Mouse (Mus musculus) heart, postnatal 36 days (tissue): ENCODE results near the gene AU022252. TPM values are rescaled to one million over a fixed set of nuclear protein-coding genes. Genes with fewer than 3 reads are reported as not detected.

Source experiments
- DNase-seq, 2 experiments: peaks; one replicate each; pipeline ENCODE4 v3.0.0; 2021 to 2022
- intact Hi-C: fragments of 180-260 bp; cut with DNase I; formaldehyde crosslinking; loops from one replicate; pipeline ENCODE4 v1.15.1; 2025
- total RNA-seq, 2 experiments: library from RNA; stranded (reverse); gene quantifications; 2 replicates each; pipeline ENCODE4 v1.2.3; 2021

AU022252 gene
- total RNA-seq, 2 experiments from 2014 or later = 22.2 to 24.5 TPM

GRCm38 (mm10) chr4:119192757-119193156 is 39.8 kb downstream of the AU022252 start:
- intact Hi-C loops = no loop called here
- DNase-seq = no peak

GRCm38 (mm10) chr4:119191273-119191672 is 41.2 kb downstream of the AU022252 start:
- DNase-seq = no peak

GRCm38 (mm10) chr4:119190618-119191017 is 41.9 kb downstream of the AU022252 start:
- no peak for DNase-seq
- intact Hi-C loops = no loop called here

More at GRCm38 (mm10) chr4:119191273-119191672, 41.2 kb downstream of the AU022252 start:
- intact Hi-C loops = no loop called here

DNA sequence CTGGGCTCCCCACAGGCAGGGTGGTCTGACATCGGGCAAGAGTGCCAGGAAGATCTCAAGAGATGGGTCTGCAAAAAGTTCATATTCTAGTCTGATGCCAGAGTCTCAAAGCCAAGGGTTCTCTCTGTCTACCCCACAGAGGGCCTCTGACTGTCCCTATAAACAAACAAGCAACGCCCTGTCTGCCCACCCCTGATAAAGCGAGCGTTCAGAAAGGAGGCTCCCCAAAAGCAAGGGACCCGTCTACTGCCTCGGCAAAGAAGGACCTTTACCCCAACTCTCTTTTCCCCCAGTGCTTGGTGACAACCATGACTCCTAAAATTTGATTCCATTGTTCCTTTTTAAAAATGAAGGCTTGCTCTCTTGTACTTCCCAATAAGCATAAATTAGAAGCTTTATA is 42.6 kb downstream of the AU022252 start, which contains the start of gene Ermap:
TSS of gene Ermap (minus strand) at position 148 of the 400 bp plus-strand sequence.
- DNase-seq = no peak
- intact Hi-C loops = no loop called here

DNA sequence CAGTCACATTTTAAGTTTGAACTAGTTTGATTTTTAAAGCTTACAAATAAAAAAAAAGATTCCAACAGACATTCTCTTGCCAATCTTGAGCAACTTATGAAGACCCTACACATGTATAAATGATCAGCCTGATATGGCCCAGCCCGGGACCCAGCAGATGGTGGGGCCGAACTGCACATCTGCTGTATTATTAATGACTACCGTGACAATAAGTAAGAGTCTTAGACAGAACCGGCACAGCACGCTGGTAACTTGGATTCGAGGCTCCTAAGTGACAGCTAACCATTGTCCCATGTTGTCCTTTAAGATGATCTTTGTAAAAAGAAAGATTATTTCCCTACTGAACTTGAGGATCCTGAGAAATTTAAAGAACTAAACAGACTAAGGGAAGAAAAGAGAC is 43.1 kb downstream of the AU022252 start:
- intact Hi-C loops = no loop called here
- DNase-seq = no peak

DNA sequence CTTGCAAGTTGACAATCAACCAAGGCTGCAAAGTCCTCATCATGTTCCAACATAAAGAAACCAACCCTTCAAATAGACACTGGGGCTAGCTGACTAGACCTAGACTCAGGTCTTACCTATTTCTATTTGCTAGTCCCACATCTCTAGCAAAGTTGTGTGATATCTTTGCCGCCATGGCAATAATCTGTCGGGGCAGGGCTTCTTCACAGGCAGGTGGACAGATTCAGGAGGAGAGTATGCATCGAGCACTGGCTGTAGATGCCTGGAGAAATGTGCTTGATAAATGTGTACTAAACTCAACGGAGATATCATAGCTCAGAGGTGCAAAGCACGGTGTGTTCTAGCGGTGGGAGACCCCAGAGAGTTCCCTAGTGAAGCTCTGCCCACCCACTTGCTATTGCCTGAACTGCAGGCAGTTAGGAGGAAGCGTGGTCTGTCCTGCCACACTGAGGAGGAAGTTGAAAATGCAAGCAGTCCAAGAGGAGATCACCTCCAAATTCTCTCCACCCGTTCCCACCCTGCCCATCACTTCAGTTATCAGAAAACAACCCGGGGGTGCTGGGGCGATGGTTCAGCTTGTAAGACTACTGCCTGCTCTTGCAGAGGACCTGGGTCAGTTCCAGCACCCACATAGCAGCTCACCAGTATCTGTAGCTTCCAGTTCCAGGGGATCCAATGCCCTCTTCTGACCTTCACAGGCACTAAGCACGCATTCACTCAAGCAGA is 44.3 kb downstream of the AU022252 start:
- DNase-seq = no peak
- intact Hi-C loops = no loop called here

GRCm38 (mm10) chr4:119185771-119186170 is 46.7 kb downstream of the AU022252 start:
- DNase-seq = no peak
- intact Hi-C loops = no loop called here

DNA sequence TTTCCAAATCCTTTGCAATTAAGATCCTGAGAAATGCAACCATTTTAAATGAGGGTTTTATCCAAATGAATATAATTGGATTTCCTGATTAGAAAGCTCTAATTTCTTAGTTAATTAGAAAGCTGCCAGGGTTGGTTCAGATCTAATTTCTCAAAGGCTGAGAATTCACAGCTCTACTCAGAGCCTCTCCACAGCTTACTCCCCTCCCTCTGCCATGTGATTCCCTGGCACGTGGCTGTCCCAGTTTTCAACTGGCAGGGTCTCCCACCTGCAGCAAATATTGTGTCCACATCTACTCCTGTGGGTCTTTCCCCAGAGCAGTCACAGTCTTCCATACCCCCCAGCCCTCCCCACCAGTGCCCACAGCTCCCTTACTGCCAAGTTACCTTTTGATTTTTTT is 49.0 kb downstream of the AU022252 start:
- no peak for DNase-seq
- intact Hi-C loops = no loop called here

DNA sequence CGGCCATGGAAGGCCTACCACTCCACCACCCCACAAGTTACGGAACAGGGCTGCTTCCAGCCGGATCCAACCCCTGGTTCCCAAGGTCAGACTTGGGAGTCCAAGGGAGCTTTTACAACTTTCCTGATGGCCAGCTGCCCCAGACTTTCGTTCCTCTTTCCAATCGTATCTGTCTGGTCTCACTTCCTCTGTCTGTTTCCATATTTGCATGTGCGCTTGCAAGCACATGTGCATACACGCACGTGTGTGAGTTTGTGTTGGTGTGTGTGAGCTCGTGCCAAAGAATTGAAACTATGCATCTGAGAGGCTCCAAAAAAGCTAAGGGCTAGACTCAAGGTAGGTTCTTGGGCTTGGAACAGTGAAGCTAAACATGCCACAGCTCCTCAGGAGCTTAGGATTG is 51.1 kb downstream of the AU022252 start:
- DNase-seq = no peak
- intact Hi-C loops = no loop called here

DNA sequence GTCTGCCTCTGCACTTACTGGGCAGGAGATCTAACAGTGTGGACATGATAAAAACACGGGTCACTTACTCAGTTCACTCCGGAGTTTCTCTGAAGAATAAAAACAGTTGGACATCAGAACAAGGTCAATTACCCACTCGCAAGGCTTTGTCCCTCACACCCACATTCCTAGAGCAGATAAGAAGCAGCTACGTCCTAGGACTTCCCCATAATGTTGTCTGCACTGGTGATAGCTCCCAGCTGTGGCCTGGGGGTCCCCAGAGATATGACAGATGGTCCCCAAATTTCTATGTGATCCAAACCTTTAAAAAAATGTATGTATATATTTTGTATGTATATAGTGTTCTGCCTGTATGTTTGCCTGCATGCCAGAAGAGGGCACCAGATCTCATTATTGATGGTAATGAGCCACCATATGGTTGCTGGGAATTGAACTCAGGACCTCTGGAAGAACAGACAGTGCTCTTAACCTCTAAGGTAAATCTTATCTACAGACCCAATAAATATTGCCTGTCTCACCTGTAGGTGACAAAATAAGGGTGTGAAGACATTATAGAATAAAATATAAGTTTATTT is 52.3 kb downstream of the AU022252 start:
- no peak for DNase-seq
- intact Hi-C loops = no loop called here

GRCm38 (mm10) chr4:119178331-119178730 is 54.2 kb downstream of the AU022252 start:
- intact Hi-C loops = loop anchor here (2.0 to 10.0 kb wide), 3 partner anchors 54 to 556 kb away; partner anchors contain the start of genes AU022252, Foxj3, Frg2f1 and Hivep3

DNA sequence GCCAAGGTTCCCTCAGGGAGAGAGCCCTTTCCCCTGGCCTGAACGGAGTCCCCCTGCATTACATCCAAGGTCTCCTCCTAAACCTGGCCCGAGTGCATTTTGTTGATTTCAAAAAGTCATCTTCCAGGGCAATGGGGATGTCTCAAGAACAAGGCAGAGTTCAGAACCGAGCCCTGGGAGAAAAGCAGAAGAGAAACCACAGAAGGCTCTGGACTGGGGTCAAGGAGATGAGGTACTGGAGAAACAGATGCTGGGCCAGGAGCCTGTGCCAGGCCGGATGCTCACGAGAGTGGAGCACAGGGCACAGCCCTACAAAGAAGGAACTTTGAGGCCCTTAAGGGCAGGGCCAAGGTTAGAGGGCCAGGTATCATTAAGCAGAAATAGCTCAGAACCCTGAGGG is 54.8 kb downstream of the AU022252 start:
- intact Hi-C loops = loop anchor here (2.0 to 10.0 kb wide), 3 partner anchors 55 to 557 kb away; partner anchors contain the start of genes AU022252, Foxj3, Frg2f1 and Hivep3
- DNase-seq = peak; percentile 24 to 31

More at GRCm38 (mm10) chr4:119178331-119178730, 54.2 kb downstream of the AU022252 start:
- peak; percentile 20 to 40 for DNase-seq

DNA sequence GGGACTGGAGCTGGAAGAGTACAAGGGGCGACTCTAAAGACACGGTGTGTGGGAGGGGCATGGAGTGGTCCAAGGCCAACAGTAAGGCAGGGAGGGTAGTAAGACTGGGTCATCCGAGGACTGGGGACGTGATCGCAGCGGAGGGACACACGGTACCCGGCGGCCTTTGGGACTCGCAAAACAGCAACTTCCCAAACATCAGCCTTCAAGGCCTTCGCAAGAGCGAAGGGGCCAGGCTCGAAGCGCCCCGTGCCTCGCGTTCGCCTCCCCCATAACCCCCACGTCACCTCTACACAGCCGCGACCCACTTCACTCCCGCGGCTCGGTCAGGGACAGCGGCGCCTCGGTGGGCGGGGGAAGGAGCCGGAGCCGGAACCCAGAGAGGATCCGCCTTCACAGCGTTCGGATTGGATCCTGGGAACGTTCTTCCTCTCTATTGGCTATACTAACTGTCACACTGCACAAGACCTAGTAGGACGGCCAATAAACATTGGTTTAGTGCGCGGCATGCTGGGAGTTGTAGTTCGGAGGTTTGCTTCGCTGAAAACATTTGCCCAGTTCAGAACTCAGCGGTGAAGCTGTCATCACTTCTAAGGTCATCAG is 58.6 kb downstream of the AU022252 start, which contains the start of gene Zfp691:
TSS of gene Zfp691 (minus strand) at position 345 of the 603 bp plus-strand sequence.
- peak; percentile 92 for DNase-seq
- intact Hi-C loops = loop anchor here (2.0 to 10.0 kb wide), 3 partner anchors 21 to 561 kb away; partner anchors contain the start of genes Foxj3, Frg2f1, Hivep3 and Svbp

DNA sequence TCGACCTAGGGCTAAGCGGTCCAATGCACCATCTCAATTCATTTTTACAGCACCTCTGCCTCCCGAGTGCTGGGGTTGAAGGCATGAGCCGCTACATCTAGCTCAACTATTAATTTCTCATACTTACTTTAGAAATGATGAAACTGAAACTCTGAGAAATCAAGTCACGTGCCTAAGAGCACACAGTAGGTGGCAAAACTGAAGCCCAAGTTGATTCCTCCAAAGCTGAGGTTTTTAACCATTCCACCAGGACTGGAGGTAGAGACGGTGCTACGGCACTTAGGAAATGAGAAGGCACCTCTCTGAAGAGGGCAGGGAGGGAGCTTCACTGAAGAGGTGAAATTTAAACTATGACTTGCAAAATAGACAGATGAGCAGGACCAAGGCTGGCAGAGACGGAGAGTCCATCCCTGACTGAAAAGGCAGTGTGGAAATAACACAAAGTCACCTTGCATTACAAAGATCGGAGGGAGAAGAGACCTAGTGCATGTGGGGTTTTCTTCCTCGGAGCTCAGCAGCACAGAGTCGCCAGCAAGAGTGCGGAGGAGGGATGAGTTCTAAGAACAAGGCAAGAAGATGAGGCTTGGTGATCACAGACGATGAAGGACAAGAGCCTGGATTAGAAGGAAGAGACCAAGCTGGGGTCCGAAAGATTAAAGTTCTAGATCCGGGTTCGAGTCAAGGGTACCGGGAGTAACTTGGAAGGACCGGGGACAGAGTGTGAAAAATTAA is 59.4 kb downstream of the AU022252 start:
- DNase-seq = peak in 1 of 2 experiments; percentile 21
- intact Hi-C loops = loop anchor here (2.0 to 10.0 kb wide), 3 partner anchors 22 to 562 kb away; partner anchors contain the start of genes Foxj3, Frg2f1, Hivep3 and Svbp

DNA sequence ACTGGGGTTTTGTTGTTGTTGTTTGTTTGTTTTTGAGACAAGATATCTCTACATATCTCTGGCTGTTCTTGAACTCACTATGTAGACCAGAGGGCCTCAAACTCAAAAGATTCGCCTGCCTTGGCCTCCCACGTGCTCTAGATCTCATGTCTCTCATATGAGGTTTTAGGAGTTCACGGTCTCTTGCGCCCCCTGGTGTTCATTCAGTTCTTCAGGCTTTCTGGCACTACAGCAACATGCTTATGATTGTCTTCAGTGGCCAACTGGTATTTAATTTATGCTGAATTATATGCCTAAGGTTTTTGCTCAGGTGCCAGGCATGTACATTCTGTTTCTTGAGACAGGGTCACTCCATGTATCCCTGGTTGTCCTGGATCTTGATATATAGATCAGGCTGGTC is 64.8 kb downstream of the AU022252 start:
- DNase-seq = peak; percentile 80 to 86
- intact Hi-C loops = loop anchor here (1.0 to 2.0 kb wide), 2 partner anchors 35 to 162 kb away; no protein-coding TSS in a partner anchor

- intact Hi-C loops = loop anchor here (1.0 kb wide), 1 partner anchor 162 kb away; no protein-coding TSS in a partner anchor
- no peak for DNase-seq
These were observed 65.4 kb downstream of the AU022252 start for GRCm38 (mm10) chr4:119167068-119167467.

DNA sequence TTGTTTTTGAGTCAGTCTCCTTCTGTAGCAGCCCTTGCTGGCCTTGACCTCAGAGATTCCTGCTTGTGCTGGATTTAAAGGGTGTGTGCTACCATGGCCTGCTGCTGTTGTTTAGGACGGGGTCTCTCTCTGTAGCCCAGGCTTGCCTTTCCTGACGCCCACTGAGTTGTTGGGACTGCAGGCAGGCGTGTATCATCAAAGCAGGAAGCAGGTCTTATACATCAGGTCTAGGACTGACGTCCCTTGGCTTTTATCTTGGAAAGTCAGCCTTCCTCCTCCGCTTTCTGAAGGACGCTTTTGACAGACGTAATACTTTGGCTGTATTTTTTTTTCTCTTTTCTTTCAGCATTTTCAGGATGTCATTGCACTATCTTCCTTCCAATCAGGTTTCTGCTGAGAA is 66.6 kb downstream of the AU022252 start:
- no peak for DNase-seq
- intact Hi-C loops = no loop called here

DNA sequence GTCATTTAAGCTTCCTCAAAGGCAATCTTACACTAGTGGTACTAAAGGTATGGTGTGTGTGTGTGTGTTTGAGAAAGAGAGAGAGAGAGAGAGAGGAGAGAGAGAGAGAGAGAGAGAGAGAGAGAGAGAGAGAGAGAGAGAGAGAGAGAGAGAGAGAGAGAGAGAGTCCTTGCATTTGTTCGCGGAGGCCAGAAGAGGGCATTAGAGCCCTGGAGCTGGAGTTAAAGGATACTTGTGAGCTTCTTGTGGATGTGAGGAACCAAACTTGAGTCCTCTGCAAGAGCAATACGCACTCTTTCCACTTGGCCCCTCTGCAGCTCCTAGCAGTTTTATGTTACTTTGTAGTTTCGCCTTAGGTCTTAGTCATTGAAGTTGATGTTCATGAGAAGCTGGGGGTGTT is 69.5 kb downstream of the AU022252 start:
- intact Hi-C loops = no loop called here
- DNase-seq = no peak

DNA sequence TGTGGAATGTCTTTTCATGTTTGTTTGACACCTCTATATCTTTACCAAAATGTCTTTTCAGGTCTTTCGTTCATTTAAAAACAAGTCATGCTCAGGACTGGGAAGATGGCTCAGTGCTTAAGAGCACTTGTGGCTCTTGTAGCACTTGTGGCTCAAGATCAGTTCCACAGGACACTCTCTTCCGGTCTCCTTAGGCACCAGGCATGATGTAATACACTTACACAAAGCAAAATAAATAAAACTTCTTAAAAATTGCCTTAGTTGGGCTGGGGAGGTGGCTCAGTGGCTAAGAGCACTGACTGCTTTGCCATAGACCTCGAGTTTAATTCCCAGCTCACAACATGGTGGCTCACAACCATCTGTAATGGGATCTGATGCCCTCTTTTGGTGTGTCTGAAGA is 71.2 kb downstream of the AU022252 start:
- DNase-seq = no peak
- intact Hi-C loops = no loop called here

GRCm38 (mm10) chr4:119157891-119158290 is 74.6 kb downstream of the AU022252 start:
- no peak for DNase-seq
- intact Hi-C loops = loop anchor here (2.0 kb wide), 1 partner anchor 49 kb away; no protein-coding TSS in a partner anchor
